Mouse (Mus musculus) skeletal muscle tissue, adult 2 months (tissue): ENCODE results near the gene Ap1g1.
A peak's percentile ranks its signal among the peaks of the same experiment; 100 is the strongest.

Experiments used
- DNase-seq: peaks from one replicate; pipeline ENCODE4 v3.0.0-alpha.2; 2012; ENCODE audit warnings: low read depth, low spot score

Ap1g1 gene

DNA sequence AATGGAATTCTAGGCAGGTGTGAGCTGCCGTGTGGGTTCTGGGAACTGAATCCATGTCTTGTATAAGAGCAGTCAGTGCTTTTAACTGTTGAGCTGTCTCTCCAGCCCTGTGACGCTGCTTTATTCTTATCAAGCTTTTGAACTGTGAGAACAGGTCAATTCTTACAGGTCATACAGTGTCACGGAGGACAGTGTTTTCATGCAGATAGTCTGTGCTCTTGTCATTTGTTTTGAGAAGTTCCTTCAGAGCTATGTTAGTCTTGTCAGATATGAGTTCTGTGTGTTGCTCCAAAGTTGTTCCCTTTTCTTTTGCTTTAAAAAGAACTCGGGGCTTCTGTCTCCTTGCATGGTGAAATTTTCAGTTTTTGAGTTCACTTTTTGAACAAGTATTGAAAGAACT, 2.2 kb downstream of the Ap1g1 start:
- no peak for DNase-seq

DNA sequence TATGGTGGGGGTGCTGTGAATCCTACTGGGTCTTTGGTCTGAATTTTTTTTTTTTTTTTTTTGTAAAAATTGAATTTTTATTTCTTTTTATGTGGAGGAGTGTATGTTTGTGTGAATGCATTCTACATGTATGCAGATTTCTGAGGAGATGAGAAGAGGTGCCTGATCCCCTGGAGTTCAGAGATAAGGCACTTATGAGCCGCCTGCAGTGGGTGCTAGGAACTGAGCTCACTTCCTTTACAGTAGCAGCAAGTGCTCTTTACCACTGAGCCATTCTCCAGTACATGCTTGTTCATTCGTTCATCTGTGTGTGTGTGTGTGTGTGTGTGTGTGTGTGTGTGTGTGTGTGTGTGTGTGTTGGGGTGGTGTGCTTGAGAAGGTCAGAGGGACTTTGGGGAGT, 12.6 kb downstream of the Ap1g1 start:
- DNase-seq, result no peak

DNA sequence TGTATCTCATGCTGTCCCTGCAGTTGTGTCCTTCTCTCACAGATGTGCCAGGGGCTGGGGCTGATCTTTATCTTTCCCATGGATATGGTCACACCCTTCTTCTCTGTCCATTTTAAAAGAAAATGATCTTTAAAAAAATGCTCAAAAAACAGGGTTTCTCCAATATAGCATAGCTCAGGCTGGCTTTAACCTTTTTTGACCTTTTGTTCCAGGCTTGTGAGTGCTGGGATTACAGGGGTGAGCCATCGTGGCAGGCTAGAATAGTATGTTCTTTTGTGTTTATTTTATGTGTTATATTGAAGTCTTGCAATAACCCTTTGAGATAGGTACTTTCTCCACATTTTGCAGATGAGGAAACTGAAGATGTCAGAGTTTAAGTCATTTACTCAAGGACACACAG, 16.8 kb downstream of the Ap1g1 start:
- DNase-seq, result no peak

- no peak for DNase-seq
Observed at GRCm38 (mm10) chr8:109798721-109799120, 20.4 kb downstream of the Ap1g1 start.

GRCm38 (mm10) chr8:109799245-109799644, 20.9 kb downstream of the Ap1g1 start:
- DNase-seq, result no peak

DNA sequence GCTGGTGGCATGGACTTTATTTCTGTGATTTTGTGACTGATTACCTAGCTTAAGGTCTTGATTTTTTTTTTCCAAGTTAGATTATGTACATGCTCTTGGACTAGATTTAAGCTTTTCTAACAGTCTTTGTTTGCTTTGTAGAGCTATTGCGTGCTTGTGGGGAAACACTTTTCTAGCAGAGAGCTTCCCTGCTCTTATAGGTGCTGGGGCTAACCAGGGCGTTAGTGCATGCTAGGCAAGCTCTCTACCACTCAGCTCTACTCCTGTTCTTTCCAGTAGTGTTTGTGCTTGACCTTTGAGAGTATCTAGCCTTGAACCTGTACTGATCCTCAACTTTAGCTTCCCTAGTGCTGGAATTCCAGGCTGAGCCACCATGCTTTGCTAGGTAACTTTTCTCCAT, 22.0 kb downstream of the Ap1g1 start:
- DNase-seq, result no peak

- no peak for DNase-seq
Observed at GRCm38 (mm10) chr8:109803211-109803610, 24.9 kb downstream of the Ap1g1 start.

GRCm38 (mm10) chr8:109803801-109804200, 25.4 kb downstream of the Ap1g1 start:
- no peak for DNase-seq

GRCm38 (mm10) chr8:109806522-109806921, 28.2 kb downstream of the Ap1g1 start:
- DNase-seq, result no peak

DNA sequence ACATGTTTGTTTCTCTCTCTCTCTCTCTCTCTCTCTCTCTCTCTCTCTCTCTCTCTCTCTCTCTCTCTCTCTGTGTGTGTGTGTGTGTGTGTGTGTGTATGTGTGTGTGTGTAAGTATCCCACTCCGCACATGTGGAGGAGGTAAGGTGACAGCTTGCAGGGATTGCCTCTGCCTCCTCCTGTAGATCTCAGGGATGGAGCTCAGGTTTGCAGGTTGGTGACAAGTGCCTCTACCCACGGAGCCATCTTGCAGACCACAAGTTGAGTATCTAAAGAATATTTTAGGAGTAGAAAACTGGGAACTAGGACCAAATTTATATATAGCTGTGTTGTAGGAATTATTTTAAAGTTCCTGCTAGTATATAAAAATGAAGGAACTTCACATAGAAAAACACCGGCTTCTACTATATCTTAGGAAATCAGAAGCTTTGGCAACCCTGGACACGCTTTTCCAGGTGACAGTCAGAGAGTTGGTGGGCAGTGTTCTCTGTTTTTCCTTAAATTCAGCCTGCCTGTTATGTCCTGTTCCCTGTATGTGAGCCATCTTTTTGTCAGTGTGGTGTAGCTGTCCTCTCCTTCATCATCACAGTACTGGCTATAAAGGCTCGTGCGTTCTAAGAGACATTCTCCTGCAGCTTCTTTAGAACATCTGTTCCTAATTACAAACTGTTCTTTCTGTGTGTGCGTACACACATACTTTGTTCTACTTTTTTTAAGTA, 29.2 kb downstream of the Ap1g1 start:
- no peak for DNase-seq

GRCm38 (mm10) chr8:109808120-109808447, 29.7 kb downstream of the Ap1g1 start:
- no peak for DNase-seq

DNA sequence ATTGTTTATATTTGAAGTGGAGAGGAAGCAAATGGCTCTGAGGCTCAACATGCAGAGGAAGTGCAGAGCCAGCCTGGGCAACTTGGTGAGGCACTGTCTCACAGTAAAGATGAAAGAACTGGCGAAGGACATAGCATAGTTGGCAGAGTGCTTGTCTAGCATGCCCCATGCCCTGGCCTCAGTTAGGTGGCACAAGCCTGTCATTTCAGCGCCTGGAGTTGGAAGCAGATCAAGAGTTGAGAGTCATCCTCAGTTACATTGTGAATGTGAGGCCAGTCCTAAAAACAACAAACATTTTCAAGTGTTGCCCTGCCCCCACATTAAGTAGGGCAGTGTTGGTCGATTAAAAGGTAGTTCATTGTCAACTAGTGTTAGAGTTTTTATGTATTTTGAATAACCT, 32.1 kb downstream of the Ap1g1 start:
- DNase-seq, result no peak

- DNase-seq, result no peak
Observed at GRCm38 (mm10) chr8:109815268-109815667, 36.9 kb downstream of the Ap1g1 start.

DNA sequence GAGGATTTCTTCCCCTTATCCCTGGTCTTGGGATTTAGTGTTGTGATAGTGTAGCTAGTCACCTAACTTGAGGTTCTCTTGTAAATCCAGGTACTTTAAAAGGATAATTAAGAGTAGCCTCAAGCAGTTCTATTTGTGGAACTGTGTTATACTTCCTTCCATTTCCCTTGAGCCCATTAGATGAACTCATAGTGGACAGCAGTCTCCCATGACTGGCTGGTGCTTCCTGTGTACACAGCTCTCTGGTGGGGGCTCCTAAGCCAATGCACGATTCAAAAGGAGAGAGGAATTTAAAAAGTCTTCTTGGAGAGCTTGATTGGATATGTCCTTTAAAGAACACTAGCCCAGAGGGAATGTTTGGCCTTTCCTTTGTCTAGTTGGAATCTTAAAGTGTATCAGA, 39.6 kb downstream of the Ap1g1 start:
- DNase-seq, result no peak

- no peak for DNase-seq
Observed at GRCm38 (mm10) chr8:109823561-109823960, 45.2 kb downstream of the Ap1g1 start.

GRCm38 (mm10) chr8:109839822-109840221, 61.5 kb downstream of the Ap1g1 start:
- no peak for DNase-seq

GRCm38 (mm10) chr8:109842468-109842867, 64.1 kb downstream of the Ap1g1 start:
- DNase-seq, result no peak

DNA sequence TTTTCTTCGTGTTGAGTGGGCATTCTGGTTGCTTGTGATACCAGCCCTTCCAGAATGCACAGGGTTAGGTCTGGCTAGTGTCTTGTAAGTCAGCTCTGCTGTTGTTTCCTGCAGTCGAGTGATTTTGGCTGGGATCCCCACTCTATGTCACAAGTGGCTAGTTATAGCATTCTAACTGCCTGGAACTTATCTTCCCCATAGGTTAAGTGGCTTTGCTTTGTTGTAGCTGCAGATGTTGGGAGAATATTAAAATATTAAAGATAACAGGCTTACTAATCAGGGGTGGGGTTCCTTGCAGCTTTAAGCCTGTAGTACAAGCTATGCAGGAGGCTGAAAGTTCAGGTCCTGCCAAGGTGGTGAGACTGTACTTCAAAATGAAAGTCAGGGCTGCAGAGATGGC, 69.5 kb downstream of the Ap1g1 start:
- DNase-seq, result no peak

DNA sequence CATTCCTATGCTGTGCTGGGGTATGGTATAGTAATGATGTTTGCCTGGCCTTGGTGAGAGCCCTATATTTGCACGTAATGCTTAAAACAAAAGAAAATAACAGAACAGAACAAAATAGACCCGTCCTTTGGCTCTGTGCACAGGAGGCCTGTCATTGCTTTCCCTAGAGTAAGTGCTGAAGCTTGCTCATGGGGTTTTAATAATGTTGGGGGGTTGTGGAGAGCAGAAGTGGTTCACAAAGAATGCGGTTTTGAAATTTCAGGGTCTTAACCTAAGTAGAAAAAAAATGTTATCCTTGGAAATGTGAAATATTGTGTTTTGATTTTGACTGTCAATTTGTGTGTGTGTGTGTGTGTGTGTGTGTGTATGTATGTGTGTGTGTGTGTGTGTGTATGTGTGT, 70.6 kb downstream of the Ap1g1 start:
- DNase-seq, result no peak

GRCm38 (mm10) chr8:109853423-109853822, 75.1 kb downstream of the Ap1g1 start:
- DNase-seq, result peak; percentile 62

- DNase-seq, result no peak
Observed at GRCm38 (mm10) chr8:109854522-109854921, 76.2 kb downstream of the Ap1g1 start.

DNA sequence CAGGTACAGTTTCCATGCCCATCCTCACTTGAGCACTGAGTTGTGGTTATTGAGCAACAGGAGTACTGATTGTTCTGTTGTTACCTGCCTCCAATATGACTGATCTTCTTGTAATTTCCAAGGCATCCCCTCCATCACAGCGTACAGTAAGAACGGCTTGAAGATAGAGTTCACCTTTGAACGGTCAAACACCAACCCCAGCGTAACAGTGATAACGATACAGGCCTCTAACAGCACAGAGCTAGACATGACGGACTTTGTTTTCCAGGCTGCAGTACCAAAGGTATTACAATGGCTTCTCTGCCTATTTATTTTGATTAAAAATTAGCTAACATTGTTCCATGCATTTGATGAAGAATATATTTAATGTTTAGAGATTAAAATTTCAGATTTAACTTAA, 77.1 kb downstream of the Ap1g1 start:
- DNase-seq, result no peak

- DNase-seq, result peak; percentile 33
Observed at GRCm38 (mm10) chr8:109863398-109863797, 85.0 kb downstream of the Ap1g1 start.

DNA sequence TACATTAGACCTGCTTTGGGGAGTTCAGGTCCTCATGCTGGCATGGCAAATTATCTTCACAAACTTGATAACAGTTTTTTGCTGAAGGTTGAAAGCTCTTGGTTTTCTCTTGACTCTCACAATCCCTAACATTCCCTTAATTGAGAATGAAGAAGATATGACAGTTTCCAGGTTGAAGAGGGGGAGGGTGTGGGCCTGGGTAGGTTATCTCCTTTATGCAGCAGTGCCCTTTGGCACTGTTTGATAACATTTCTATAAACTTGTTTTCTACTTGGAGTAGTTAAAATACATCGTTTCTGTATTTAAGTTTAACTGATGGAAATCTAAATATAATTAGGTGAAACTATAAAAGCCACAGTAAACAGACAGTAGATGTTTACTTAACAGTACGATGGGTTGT, 86.4 kb downstream of the Ap1g1 start:
- no peak for DNase-seq
